Mouse (Mus musculus) intestine, postnatal 0 days (tissue): ENCODE results near the gene Perp. TPM values are rescaled to one million over a fixed set of nuclear protein-coding genes. Genes with fewer than 3 reads are reported as not detected.

Experiments
- ATAC-seq: fragments of 200-750 bp; cut with Nextera tagmentation; 2 replicates; pipeline ENCODE4 v1.8.0; 2017; ENCODE audit warnings: mild to moderate bottlenecking, moderate TSS enrichment, moderate library complexity
- H3K27ac ChIP-seq: fragments of 300-500 bp; sonication (generic); 2 replicates; pipeline ENCODE4 v1.5.1; 2014; ENCODE audit warnings: mild to moderate bottlenecking, low read depth, low read length, moderate library complexity
- H3K27me3 ChIP-seq: fragments of 300-500 bp; sonication (generic); replicated peaks from 2 replicates; pipeline ENCODE4 v1.6.1; 2014; ENCODE audit warnings: low read length, mixed read lengths; ENCODE audit not compliant: control insufficient read depth, insufficient read depth
- H3K36me3 ChIP-seq: fragments of 300-500 bp; sonication (generic); 2 replicates; pipeline ENCODE4 v1.6.1; 2014; ENCODE audit warnings: mild to moderate bottlenecking, moderate library complexity; ENCODE audit not compliant: control insufficient read depth, insufficient read depth
- H3K4me1 ChIP-seq: fragments of 300-500 bp; sonication (generic); replicated peaks from 2 replicates; pipeline ENCODE4 v1.6.1; 2014; ENCODE audit warnings: antibody characterized with exemption, low read length, mixed read lengths; ENCODE audit not compliant: control insufficient read depth, insufficient read depth
- H3K4me2 ChIP-seq: fragments of 300-500 bp; sonication (generic); replicated peaks from 2 replicates; pipeline ENCODE4 v1.6.1; 2014; ENCODE audit warnings: low read depth, mild to moderate bottlenecking, moderate library complexity
- H3K4me3 ChIP-seq: fragments of 300-500 bp; sonication (generic); 2 replicates; pipeline ENCODE4 v1.5.1; 2014; ENCODE audit warnings: low read depth, low read length
- H3K9ac ChIP-seq: fragments of 300-500 bp; sonication (generic); 2 replicates; pipeline ENCODE4 v1.6.1; 2014; ENCODE audit warnings: mild to moderate bottlenecking, low read depth, low read length
- H3K9me3 ChIP-seq: fragments of 300-500 bp; sonication (generic); 2 replicates; pipeline ENCODE4 v1.6.1; 2016; ENCODE audit warnings: mixed run types; ENCODE audit not compliant: control insufficient read depth
- CTCF ChIP-seq: sonication (generic); IDR thresholded peaks from 2 replicates; pipeline ENCODE4 v1.5.1; 2016; ENCODE audit warnings: low read depth, mild to moderate bottlenecking, control low read depth, antibody characterized with exemption, moderate library complexity
- WGBS: fragments of 180-500 bp; shearing (Covaris S2); extraction: QIAGEN DNeasy Blood & Tissue Kit; methylation state at CpG from one replicate; pipeline ENCODE4 v1.1.7; 2014; 5-methylcytosine and 5-hydroxymethylcytosine counted together
- polyA plus RNA-seq: library from polyadenylated mRNA; unstranded; fragments of >200 nt; fragmentation: Nextera tagmentation; extraction: Ambion mirVana; gene quantifications from 2 replicates; pipeline ENCODE4 v1.2.1, GENCODE M21; 2015

Gene Perp
- polyA plus RNA-seq, 1 experiment from 2014 or later = 223 TPM

DNA sequence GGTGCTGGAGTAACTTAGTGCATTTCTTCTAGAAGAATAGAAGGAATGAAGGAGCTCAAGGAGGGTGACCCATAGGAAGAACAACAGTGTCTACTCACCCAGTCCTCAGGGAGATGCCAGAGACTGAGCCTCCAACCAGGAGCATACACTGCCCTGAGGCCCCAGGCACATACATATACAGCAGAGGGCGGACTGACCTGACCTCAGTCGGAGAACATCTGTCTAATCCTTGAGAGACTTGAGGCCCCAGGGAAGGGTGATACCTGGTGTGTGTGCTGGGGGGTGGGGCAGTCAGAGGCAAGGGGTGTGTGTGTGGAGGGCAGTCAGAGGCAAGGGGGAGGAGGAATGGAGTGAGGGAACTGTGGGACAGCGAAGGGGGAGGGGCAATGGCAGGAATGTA, 14.8 kb downstream of the Perp start:
- WGBS = 35% methylated on average over 3 of the region's 3 CpGs
- ATAC-seq = peak; percentile 87

DNA sequence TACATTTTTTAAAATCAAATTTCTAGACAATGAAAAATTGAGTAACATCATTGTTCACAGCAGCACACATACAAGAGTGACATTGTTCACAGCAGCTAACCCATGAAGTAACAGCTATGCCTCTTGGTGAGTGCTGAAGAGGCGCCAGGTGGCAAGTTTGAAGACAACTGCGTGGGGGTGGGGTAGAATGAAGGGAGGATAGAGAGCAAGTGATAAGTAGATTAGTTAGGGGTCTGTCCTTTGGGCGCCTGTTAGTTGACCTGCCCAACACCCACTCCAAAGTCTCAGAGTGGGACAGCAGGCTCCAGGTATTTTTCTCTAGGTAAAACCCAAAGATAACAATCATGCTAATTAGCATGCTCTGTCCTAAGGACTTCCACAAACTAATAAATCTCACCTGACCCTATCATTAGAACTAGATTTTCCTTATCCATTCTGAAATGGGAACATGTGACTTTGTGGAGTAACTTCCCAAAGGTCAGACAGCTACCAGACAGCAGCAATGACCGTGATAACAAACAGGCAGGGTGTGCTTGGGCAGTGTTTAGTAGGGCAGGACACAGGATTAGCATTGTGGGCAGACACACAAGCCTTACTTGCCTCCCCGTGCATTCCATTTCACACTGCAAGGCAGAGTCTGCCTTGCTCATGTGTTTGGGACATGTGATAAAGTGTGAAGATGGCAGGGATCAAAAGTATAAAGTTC, 15.5 kb downstream of the Perp start:
- H3K36me3 ChIP-seq = no peaks in the 10 kb centered on the region
- H3K4me2 ChIP-seq = no peak overlapping the region; the same call in 1 of the 2 replicates
- WGBS = 30% methylated on average over 5 of the region's 5 CpGs
- TF ChIP-seq CTCF = no peak
- peak overlapping the region; percentile 73 for H3K27ac ChIP-seq
- no peak overlapping the region for H3K4me3 ChIP-seq
- peak; percentile 79 for ATAC-seq
- no peak overlapping the region for H3K9ac ChIP-seq
- no peaks in the 10 kb centered on the region for H3K9me3 ChIP-seq
- H3K4me1 ChIP-seq = 0 out of 2 replicates have a peak, but pooled peaks cover 7% of the 10 kb centered on the region
- no peaks in the 10 kb centered on the region for H3K27me3 ChIP-seq

More for the DNA sequence above, 14.8 kb downstream of the Perp start:
- H3K9me3 ChIP-seq = no peaks in the 10 kb centered on the region
- 0 out of 2 replicates have a peak, but pooled peaks cover 7% of the 10 kb centered on the region for H3K4me1 ChIP-seq
- peak; percentile 41 for TF ChIP-seq CTCF
- no peak overlapping the region for H3K9ac ChIP-seq
- H3K4me3 ChIP-seq = no peak overlapping the region
- H3K27me3 ChIP-seq = no peaks in the 10 kb centered on the region
- no peak overlapping the region; the same call in 1 of the 2 replicates for H3K4me2 ChIP-seq
- H3K36me3 ChIP-seq = no peaks in the 10 kb centered on the region
- peak overlapping the region; percentile 73 for H3K27ac ChIP-seq

DNA sequence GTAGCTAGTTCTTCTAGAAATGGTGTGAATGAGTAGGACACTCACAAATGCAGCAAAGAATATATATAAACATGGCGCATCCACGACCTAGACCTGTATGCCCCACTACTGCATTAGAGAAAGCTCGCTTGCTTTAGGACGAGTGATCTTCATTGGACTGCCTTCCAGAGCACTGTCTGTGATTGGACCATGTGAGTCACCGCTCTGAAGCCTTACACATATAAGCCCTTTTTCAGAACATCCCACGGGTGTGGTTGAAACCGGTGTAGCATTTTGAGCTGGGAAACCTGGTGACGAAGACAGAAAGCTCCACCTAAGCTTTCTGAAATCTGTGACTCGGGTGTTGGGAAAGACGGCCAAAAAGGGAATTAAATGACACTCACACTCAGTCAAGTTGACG, 16.0 kb downstream of the Perp start:
- H3K4me1 ChIP-seq = 0 out of 2 replicates have a peak, but pooled peaks cover 7% of the 10 kb centered on the region
- no peak for TF ChIP-seq CTCF
- no peak overlapping the region for H3K4me3 ChIP-seq
- no peak for ATAC-seq
- H3K27ac ChIP-seq = no peak overlapping the region; the same call in 1 of the 2 replicates
- H3K4me2 ChIP-seq = no peak overlapping the region
- H3K27me3 ChIP-seq = no peaks in the 10 kb centered on the region
- H3K36me3 ChIP-seq = no peaks in the 10 kb centered on the region
- WGBS = 73% methylated on average over 11 of the region's 11 CpGs
- no peaks in the 10 kb centered on the region for H3K9me3 ChIP-seq
- no peak overlapping the region for H3K9ac ChIP-seq

DNA sequence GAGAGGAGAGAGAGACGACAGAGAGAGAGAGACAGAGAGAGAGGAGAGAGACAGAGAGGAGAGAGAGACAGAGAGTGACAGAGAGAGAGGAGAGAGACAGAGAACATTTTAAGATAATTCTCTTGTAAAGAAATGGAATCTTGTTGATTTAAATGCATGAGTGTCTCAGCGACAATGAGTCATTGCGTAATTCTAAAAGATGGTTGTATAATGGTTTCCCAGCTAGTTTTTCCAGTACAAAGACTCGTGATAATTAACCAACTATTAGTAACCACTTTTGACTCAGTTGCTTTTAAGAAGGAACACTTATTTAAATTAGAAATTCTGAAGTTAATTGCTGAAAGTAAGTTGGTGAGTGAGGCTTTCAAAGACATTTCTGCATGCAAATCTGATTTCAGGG, 16.6 kb downstream of the Perp start:
- Histone ChIP-seq H3K36me3 (no peaks in the 10 kb centered on the region), H3K9me3 (no peaks in the 10 kb centered on the region), H3K27ac (no peak overlapping the region), H3K4me3 (no peak overlapping the region), H3K9ac (no peak overlapping the region), H3K4me2 (no peak overlapping the region), H3K27me3 (no peaks in the 10 kb centered on the region), H3K4me1 (0 out of 2 replicates have a peak, but pooled peaks cover 7% of the 10 kb centered on the region)
- no peak for TF ChIP-seq CTCF
- 59% methylated on average over 4 of the region's 4 CpGs for WGBS
- ATAC-seq = no peak

DNA sequence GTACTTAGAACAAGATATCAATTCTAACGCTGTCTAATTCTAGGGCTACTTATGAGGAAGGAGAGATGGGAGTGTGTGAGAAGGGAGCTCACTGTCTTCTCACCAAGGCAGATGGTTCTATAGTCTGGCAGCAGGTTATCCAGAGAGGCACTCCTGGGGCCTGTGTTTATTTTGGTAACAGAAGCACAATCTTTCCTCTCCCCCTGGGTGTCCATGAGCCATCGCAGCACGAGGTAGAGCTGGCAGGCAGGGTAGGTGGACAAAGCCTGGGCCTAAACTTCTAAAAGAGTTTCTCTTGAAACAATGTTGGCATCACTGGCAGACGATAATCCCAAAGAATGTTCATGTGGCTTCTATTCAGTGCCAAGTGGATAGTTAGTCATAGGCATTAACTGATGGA, 18.5 kb downstream of the Perp start:
- Histone ChIP-seq H3K9ac (no peak overlapping the region), H3K36me3 (no peaks in the 10 kb centered on the region), H3K4me3 (no peak overlapping the region), H3K27me3 (no peaks in the 10 kb centered on the region), H3K4me2 (no peak overlapping the region), H3K9me3 (no peaks in the 10 kb centered on the region), H3K4me1 (0 out of 2 replicates have a peak, but pooled peaks cover 4% of the 10 kb centered on the region), H3K27ac (no peak overlapping the region)
- ATAC-seq = no peak
- WGBS = 62% methylated on average over 4 of the region's 4 CpGs
- no peak for TF ChIP-seq CTCF

DNA sequence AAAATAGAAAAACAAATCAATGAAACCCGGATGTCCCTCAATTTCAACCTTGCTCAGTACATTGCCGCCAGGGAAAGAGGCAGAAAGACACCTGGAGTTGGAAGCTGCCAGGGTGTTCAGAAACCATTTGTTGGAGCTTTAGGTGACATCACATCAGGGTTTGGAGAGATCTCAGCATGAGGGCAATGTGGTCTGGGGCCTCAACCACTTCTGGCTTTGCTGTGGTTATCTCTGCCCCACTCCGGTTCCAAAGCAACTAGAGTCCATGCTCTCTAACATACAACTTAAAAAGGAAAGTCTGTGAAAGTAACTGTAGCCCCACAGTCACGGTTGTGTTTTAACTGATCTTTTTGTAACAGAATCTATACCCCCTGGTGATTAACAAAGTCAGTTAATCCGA, 19.9 kb downstream of the Perp start:
- WGBS = 60% methylated on average over 5 of the region's 5 CpGs
- Histone ChIP-seq H3K27ac (no peak overlapping the region), H3K27me3 (no peaks in the 10 kb centered on the region), H3K4me2 (no peak overlapping the region), H3K9me3 (no peaks in the 10 kb centered on the region), H3K9ac (no peak overlapping the region), H3K4me3 (no peak overlapping the region), H3K4me1 (no peaks in the 10 kb centered on the region; the same call in 1 of the 2 replicates), H3K36me3 (no peaks in the 10 kb centered on the region)
- ATAC-seq = no peak
- TF ChIP-seq CTCF = no peak
